Mouse (Mus musculus): ENCODE results near the gene Rsph9.

Gene Rsph9

DNA sequence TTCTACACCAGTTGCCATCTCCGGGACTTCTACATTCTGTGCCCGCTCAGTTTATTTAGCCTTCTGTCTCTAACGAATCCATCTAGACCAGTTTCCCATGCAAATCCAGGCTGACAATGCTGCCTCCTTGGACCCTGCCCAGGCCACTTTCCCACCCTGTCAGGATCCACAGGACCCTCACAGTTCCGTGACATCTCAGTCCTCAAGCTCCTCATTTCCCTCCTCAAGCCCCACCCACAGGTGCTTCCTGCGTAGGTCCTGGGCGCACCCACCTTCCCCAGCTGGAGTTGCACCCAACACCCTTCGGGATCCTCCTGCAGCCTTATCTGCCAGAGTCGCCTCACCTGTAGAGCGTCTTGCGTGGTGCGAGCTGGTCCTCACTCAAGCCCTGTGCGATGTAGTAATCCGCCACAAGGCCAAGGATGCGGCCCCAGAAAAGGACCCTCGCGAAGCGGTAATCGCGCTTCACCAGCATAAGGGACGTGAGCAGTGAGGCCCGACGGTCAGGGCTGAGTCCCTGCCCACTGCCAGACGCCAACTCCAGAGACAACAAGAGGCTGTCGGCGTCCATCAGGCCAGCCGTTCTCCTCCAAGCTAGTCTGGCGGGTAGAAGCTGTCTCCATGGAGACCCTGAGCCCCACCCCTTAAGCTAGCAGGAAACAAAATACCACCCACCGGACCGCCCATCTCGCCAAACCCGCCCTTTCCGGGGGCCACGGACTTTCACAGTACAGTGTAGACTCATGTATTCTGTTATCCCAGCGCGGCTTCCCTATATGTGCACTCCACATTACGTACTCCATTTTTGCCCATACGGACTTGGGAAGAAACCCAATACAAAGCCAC lies at the start of gene Rsph9:
TSS of gene Rsph9 (minus strand) at position 639 of the 846 bp plus-strand sequence.
- no peak for DNase-seq (ENCODE audit: low read depth, low spot score)

DNA sequence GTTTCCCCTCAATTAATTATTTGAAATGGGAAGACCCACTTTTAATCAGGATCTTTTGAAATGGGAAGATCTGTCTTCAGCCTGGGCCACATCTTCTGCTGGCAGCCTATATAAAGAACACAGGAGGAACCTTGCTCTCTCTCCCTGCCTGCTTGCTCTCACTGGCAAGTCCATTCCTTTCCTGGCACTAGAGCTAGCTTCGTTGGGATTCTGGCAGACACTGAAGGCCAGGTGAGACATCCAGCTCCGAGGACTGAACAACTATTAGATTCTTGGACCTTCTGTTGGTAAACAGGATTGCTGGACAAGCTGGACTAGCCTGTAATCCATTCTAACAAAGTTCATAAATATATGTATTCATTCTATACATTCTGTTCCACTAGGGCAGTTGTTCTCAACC lies 44.8 kb upstream of the Rsph9 start:
- no peak for DNase-seq (ENCODE audit: low read depth, low spot score)

DNA sequence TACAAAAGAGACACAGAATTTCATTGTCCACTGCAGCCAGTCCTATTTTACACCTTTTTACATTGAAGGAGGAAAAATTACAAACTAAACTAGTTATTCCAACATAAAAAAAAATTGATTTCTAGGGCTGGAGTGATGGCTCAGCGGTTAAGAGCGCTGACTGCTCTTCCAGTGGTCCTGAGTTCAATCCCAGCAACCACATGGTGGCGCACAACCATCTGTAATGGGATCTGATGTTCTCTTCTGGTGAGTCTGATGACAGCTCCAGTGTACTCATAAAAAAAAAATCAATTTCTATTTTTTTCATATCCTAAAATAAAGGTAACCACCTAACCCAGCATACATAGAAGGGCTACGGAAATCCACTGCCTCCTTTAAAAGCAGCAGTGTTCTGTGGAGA lies 38.3 kb upstream of the Rsph9 start:
- DNase-seq (ENCODE audit: low read depth, low spot score), result no peak

DNA sequence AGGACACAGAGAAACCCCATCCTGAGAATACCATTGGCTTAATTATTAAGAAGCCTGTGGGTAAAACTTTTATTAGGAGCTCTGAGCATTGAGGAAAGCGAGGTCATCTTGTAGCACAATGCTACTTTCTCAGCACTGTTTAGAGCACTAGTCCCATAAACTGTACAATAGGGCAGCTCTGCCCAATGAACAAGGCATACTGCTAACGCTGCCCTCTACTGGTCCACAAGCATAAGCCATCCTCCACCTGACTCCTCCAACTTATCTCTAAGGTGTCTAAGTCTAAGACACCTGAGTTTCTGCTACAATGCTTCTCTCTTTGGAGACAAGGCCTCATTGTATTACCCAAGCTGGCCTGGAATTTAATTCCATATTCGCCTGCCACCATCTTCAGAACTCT lies 26.5 kb upstream of the Rsph9 start:
- DNase-seq (ENCODE audit: low read depth, low spot score), result no peak

DNA sequence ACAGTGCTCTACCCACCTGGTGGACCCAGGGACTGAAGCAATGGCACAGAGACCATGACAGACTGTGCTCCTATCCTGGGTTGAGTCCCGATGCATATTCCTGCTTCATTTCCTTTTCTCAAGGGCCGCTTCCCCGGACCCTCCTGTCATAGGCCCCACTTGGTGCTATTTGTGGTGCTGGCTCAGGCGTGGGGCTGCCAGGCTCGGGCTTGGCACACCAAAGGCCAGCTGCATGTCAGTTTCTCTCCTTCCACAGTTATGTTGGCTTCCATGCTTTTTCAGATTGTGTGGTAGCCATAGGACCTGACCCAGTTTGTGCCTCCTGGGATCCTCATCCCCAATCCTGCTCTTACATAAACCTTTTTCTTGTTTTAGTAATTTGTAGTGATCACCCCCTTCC lies 24.8 kb upstream of the Rsph9 start:
- no peak for DNase-seq (ENCODE audit: low read depth, low spot score)

DNA sequence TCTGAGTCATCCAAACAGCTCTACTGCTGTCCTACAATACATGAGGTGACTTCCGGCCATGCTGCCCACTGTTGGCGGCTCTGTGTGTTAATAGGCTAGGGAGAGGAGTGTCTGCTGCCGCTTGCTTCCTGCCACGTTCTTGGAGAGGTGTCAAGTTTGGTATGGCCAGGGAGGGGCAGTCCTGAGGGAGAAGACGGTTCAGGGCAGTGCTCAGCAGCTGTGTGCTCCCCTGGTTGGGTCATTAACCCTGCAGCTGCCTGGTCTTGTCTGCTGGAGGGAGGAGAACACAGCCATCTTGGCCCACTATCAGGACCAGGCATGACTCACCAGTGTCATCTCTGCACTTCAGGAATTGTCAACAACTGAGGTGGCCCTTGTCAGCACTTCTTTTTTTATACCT lies 24.3 kb upstream of the Rsph9 start:
- DNase-seq (ENCODE audit: low read depth, low spot score), result no peak

DNA sequence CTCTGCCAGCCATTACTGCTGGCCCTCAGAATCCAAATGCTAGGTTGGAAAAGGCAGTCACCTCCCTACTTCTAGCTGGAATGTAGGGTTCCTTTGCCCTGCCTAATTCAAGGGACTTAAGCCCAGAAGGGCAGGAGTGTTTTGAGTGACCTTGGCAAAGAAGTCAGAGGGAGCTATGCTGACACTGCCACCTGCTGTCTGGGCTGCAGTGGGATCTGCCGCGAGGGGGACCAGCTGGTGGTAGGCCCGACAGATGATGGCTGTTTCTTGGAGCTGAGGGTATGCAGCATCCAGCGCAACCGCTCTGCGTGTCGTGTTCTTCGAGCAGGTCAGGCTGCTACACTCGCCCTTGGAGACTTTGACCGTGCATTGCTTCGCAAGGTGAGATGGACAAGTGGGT lies 23.0 kb upstream of the Rsph9 start:
- DNase-seq (ENCODE audit: low read depth, low spot score), result no peak

DNA sequence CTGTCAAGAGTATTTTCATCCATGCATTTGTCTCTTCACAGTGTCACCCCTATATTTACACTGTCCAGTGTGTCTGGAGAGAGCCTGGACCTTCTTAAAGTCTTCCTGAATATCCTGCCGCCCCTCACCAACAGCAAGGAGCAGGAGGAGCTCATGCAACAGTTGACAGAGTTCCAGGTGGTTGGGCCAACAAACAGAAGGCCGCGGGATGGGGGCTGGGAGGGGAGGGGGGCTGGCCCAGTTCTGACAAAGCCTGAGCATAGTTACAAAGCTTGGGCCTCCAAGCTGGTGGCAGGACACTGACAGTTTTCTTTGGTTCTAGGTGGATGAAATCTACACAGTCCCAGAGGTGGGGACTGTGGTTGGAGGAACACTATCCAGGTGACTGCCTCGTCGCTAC lies 22.3 kb upstream of the Rsph9 start:
- DNase-seq (ENCODE audit: low read depth, low spot score), result no peak

DNA sequence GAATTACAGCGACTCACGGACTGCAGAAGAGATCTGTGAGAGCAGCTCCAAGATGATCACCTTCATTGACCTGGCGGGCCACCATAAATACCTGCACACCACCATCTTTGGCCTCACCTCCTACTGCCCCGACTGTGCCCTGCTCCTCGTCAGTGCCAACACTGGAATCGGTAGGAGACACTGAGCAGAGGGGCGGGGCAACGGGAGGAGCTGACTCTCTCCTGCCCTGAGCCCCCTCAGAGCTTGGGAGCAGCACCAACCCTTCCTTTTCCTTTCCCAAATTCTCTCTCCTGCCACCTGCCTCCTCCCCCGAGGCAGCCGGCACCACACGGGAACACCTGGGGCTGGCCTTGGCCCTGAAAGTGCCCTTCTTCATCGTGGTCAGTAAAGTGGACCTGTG lies 21.4 kb upstream of the Rsph9 start:
- DNase-seq (ENCODE audit: low read depth, low spot score), result no peak

DNA sequence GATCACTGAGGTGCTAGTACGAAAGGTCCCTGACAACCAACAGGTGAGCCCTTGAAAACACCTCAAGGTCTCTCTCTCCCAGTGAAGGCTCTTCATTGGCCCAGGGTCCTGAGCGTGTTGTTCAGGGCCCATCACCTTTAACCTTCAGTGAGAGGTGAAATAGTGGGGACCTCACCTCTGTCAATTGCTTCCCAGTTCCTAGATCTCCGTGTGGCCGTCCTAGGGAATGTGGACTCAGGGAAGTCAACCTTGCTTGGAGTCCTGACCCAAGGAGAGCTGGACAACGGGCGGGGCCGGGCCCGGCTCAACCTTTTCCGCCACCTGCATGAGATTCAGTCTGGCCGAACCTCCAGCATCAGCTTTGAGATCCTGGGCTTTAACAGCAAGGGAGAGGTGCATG lies 20.8 kb upstream of the Rsph9 start:
- no peak for DNase-seq (ENCODE audit: low read depth, low spot score)

DNA sequence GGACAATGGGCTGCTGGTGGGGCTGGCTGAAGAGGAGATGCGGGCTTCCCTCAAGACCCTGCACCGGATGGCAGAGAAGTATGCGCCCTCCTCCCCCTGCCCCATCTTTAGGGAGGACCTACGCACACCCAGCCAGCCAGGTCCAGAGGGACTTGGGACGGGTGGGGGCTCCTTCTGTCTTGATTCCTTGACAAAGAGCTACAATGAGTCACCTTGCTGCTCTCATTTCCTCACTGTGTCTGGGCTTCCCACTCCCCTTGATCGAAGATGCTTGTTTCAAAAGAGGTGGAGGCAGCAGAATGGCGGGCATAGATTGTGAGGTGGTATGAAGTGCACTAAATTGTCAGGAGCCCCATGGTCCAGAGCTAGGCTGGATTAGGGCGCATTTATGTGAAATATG lies 20.3 kb upstream of the Rsph9 start:
- DNase-seq (ENCODE audit: low read depth, low spot score), result no peak

DNA sequence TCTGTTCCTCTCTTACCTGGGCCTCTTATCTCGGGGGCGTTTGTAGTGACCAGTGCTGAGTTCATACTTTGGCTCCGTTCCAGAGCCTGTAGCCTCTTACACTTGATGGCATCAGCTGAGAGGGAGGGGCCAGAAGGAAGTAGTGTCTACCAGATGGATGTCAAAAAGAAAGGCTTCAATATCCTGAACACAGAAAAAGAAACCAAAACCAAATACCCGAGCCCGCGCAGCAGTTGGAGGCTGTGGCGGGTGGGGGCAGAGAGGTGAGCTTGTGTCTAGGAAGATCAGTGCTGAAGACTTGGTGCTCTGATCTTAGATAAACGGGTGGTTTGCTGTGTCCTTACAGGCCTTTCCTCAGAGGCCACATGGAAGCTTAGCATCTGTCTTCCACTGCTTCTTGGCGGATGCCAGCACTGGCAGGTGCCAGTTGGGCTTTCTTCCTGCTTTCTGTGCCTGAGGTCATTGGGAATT lies 19.0 kb upstream of the Rsph9 start:
- DNase-seq (ENCODE audit: low read depth, low spot score), result no peak

DNA sequence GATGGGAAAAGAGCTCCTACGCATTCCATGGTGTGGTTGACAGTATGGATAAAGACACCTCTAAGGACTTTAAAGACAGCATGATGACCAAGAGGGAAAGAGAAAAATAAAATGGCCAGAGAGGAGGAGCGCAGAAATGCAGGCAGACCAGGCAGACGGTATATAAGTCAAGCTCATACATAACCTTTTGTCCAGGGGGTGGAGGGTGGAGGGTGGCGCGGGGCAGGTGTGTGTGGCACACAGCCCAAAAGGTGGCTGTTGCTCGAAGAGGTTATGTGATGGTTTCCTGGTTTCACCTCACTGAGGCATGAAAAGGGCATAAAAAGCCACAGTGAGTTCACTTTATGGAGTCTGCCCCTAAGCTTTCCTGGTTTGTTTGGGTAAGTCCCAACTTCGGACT lies 18.5 kb upstream of the Rsph9 start:
- no peak for DNase-seq (ENCODE audit: low read depth, low spot score)

DNA sequence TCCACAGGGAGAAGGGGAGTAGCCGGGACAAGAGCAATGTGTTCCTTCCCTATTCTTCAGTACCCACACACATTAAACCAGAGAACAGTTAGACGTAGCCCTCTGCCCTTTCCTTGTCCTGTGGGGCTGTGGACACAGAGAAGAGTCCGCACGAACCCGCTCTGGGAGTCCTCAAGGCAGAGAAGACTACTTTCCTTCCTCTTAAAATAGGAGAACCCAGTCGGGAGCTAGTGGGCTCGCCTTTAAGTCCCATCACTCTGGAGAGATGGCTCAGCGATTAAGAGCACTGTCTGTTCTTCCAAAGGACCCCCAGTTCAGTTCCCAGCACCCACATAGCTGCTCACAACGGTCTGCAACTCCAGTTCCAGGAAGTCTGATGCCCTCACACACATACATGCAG lies 17.7 kb upstream of the Rsph9 start:
- DNase-seq (ENCODE audit: low read depth, low spot score), result no peak

DNA sequence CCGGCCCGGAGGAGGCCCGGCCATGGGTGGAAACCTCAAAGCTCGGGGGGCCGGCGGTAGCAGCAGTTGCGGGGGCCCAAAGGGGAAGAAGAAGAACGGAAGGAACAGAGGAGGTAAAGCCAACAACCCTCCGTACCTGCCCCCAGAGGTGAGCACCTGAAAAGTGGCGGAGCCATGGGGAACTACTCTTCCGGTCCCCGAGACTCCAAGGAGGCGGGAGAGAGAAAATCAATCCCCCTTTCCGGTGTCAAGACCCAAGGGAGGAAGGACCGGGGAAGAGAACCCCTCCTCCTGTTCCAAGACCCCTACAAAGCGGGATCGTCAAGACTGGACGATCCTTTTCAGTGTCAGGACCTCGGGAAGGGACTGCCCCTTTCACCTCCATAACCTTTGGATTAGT lies 17.2 kb upstream of the Rsph9 start:
- no peak for DNase-seq (ENCODE audit: low read depth, low spot score)

DNA sequence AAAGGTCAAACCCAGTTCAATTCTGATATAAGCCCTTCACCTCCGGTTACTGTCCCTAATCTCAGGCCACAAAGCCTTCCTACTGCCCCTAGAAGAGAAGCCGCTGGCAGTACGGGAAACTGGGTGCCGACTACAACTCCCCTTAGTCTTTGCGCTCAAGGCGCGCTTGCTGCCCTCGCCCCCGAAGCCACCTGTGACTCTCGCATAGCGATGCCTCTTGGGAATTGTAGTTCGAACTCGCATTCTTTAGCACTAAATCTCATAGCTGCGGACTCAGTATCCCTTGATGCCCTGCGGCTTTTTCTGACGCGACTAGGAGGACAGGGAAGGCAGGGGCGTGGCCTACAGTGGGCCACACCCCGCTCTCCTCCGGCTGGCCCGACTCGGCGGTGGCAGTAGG lies 16.7 kb upstream of the Rsph9 start, which contains the start of gene Gtpbp2:
TSS of gene Gtpbp2 (plus strand) at position 347 of the 400 bp plus-strand sequence.
- DNase-seq (ENCODE audit: low read depth, low spot score), result peak; percentile 100

DNA sequence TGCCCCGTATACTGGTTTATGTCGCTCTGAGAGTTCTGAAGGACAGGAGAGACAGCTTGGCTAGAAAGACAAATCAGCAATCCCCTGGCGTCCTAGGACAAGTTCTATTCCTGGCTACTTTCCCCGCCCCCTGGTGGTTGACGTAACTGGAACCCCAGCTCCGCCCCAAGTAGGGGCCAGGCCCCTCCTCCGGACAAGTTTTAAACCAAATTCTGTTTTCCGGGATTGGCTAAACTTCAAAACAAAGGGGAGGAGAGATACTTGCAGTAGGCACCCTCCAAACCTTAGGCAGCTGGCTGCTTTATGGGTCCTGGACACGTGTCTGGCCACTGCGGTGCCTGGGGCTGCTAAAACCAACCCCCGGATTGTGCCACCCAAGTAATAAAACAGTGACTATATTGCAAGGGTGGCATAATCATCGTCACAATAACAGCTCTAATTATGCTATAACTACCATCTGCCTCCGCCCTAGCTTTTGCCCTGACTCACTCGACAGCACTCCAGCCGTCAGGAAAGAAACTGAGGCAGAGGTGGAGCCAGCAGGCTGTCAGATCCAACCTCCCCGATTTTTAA lies 16.2 kb upstream of the Rsph9 start:
- peak; percentile 82 for DNase-seq (ENCODE audit: low read depth, low spot score)

DNA sequence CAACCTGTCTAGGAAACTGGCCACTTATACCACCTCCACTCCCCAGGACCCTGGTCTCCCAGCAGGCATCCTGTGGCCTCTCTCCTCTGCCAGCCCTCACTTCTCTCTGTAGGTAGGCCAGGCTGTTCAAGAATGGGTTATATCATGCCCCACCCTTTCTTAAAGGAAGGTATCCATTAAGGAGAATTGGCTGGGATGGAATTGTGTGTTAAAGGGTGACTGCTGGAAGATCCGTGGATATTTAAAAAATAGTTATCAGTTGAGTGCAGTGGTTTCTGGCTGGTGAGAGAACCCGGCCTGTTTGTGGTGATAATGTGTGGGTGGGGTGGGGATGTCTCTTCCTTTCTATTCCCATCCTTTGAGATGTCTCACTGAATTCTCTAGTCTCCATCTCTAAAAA lies 15.2 kb upstream of the Rsph9 start:
- DNase-seq (ENCODE audit: low read depth, low spot score), result no peak

DNA sequence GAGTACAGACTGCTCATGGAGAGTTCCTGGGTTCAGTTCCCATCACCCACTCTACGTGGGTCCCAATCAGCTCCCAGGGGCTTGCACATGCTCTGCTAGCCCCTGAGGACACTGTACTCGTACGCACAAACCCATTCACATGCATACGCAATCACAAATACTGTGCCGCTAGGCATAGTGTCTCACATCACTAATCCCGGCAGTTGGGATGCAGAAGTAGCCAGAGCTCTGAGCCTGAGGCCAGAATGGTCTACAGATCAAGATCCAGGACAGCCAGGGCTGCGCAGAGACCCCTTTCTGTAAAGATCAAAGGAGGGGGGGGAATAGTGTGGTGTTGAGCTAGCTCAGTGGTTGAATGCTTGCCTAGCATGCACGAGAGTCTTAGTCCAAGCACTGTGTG lies 13.1 kb upstream of the Rsph9 start:
- no peak for DNase-seq (ENCODE audit: low read depth, low spot score)

DNA sequence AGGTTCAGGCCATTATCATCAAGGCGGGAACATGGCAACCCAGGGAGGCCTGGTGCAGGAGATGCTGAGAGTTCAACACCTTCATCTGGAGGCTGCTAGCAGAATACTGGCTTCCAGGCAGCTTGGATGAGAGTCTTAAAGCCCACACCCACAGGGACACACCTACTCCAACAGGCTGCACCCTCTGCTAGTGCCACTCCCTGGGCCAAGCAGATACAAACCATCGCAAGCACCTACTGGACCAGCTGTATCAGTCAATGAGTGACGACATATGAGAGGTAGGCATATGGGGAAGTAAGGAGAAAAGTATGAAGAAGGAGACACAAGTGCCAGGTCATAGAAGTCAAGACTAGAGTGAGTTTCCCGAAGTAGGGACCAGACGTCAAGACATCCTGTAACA lies 12.7 kb upstream of the Rsph9 start:
- no peak for DNase-seq (ENCODE audit: low read depth, low spot score)

DNA sequence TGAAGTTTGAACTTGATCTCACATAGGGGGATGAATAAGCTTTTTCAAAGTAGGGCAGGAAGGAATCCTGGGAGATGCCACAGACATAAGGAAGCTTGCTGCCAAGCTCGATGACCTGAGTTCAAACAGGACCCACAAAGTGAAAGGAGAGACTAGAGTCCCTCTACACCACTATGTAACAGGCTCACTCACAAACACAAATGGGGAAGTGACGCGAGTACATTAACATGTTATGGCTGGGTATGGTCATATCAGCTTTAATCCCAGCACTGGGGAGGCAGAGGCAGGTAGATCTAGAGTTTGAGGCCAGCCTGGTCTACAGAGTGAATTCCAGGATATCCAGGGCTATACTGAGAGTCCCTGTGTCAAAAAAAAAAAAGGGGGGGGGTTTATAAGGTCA lies 10.3 kb upstream of the Rsph9 start:
- no peak for DNase-seq (ENCODE audit: low read depth, low spot score)

DNA sequence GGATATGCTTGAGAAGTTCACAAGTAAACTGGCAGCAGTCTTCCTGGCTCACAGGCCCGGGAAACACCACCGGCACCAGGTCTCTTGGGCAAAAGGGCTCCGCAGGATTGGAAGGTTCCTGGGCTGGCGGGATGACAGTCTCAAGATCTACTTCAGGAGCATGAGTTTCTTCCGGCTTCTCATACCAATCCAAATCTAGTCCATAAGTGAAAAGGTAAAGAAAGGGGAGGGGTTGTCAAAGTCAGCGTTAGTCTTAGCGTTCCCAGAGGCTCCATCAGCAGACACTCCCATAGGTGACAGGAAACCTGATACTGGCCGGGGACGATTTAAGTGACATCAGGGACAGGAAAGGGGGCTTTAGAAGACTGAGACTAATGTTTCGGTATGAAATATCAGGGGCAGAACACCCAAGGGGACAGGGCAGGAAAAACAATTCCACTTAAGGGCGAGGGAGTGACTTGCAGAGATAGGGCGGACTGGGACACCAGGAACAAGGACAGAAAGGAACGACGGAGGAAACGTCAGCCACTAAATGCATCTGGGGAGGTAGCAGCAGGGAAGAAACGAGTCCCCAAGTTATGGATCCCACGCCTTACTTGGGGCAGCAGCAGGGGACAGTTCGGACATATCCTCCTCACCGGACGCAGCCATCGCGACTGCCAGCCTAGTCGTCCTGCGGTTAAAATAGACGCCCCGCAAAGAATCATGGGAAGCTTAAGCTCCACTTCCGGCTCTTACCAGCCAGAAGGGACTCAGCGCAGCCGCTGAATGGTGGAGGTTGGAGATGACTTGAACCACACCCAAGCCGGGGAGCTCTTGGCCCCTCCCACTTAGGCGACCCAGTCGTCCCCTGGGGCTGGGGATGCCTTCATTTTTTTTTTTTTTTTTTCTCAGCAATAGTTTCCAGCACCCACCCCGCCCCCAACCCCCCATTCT lies 9.1 kb upstream of the Rsph9 start, which contains the start of gene Mad2l1bp:
TSS of gene Mad2l1bp (minus strand) at position 707 of the 936 bp plus-strand sequence.
- peak; percentile 79 for DNase-seq (ENCODE audit: low read depth, low spot score)
